Mouse (Mus musculus) adrenal gland, postnatal 10 days (tissue): ENCODE results near the gene Slc22a14. TPM values are rescaled to one million over a fixed set of nuclear protein-coding genes. Genes with fewer than 3 reads are reported as not detected.
"Not testable (repeated sequence)": the region's sequence is repeated elsewhere in the genome, so short reads cannot be mapped to it uniquely, and the experiment has no call there.

Experiments used
- DNase-seq: peaks from one replicate; pipeline ENCODE4 v3.0.0; 2021; ENCODE audit warnings: mixed read lengths
- total RNA-seq, 2 experiments: library from RNA; stranded (reverse); gene quantifications; 2 replicates each; pipeline ENCODE4 v1.2.3; 2021

Gene Slc22a14
- total RNA-seq, 2 experiments from 2014 or later: 0.42 TPM; not detected in 1

- DNase-seq: no peak
Observed at GRCm38 (mm10) chr9:119260825-119261224, 104.5 kb downstream of the Slc22a14 start.

- DNase-seq: no peak
Observed at GRCm38 (mm10) chr9:119258785-119259184, 106.6 kb downstream of the Slc22a14 start.

- no peak for DNase-seq
Observed at GRCm38 (mm10) chr9:119258128-119258527, 107.2 kb downstream of the Slc22a14 start.

GRCm38 (mm10) chr9:119256161-119256560, 109.2 kb downstream of the Slc22a14 start:
- DNase-seq: no peak

DNA sequence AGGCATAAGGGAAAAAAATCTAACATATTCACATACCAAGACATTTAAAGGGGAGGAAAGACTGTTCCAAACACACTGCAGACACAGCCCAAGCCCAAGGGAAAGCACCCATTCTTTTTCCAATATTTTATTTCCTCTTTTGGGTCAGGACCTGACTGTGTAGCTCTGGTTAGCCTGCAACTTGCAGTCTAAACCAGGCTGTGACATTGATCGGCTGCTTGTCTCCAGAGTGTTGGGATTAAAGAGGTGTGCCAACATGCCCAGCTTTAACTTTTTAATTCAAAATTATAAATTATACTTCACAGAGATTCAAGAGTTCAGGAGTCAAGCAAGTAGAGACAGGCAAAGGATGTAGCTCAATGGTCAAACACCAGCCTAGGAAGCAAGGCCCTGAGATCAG, 110.3 kb downstream of the Slc22a14 start:
- no peak for DNase-seq

DNA sequence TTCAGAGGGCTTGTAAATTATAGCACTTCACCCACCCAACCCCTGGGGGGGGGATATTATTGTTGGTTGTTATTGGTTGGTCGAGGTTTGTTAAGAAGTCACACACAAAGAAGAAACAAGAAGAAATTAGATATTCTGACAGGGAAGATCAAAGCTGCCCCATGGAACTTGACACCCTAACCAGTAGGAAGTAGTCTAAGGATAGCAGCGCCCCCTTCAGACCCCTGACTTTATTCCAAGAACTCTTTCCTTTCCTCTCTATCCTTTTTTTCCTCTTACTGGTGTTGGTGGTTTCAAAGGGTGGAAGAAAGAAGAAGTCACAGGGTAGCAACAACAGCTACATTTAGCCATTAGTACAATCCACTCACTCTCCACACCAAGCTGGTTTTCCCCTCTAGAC, 111.2 kb downstream of the Slc22a14 start:
- no peak for DNase-seq

DNA sequence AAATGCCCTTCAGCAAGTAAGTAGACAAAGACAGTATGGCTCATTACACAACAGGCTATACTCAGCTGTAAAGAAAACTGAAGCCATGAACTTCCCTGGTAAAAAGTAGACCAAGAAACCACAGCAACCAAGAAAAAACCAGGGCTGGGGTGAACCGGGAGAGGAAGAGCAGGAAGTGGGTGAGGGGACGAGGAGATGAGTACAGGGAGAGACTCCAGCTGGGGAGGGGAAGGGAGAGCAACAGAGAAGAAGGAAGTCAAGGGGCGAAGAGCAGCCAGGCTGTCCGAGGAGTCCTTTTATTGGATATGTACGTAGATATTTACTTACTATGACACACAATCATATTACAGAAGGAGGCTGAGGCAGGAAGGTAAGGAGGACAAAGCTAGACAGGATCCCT, 117.4 kb downstream of the Slc22a14 start:
- no peak for DNase-seq

GRCm38 (mm10) chr9:119246826-119247225, 118.5 kb downstream of the Slc22a14 start:
- peak; percentile 54 for DNase-seq

DNA sequence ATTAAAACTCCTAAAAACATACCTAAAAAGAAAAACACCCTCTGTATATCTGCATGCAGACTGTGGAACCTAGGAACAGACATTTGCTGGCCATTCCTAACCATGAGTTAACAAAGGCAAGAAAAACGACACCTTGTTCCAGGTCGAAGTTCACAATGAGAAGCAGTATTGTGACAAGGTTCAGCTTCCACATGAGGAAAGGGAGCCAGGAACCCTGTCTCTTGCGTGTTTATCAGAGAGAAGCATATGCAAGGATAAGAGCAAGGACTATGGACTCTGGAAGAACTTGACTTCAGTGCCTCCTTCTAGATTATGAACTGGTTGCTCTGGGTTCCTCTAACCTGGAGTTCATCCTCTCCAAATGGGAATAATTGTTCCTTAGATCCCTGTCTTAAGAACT, 121.4 kb downstream of the Slc22a14 start:
- DNase-seq: no peak

DNA sequence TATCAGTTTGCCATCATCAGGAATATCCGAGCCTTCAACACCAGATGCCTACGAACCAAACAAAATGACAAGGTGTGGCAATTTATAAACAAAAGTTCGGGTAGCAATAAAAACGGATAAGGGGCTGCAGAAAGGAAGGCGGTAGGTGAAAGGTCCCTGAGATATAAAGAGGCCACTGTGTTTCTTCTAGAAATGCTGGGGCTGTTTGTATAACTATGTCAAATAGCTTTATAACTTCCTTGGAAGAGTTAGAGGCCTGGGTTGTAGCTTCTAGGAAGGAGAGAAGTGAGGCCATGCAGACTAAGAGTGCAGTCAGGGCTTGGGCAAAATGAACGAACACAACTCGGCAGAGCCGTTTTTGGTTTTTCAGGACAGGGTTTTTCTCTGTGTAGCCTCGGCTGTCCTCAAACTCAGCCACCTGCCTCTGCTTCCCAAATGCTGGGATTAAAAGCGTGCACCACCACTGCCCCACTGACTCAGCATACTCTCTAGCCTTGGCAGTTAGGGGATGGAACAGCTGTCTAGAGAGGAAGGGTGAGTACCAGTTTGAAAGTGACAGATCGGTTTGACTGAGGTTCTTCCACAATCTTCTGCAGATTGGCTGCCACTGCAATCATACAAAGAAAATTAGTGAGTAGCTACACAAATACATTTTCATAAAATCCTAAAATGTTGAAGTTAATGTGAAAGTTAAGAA, 124.0 kb downstream of the Slc22a14 start:
- DNase-seq: no peak

GRCm38 (mm10) chr9:119240286-119240997, 124.9 kb downstream of the Slc22a14 start:
- no peak for DNase-seq

GRCm38 (mm10) chr9:119239274-119239673, 126.1 kb downstream of the Slc22a14 start:
- no peak for DNase-seq

DNA sequence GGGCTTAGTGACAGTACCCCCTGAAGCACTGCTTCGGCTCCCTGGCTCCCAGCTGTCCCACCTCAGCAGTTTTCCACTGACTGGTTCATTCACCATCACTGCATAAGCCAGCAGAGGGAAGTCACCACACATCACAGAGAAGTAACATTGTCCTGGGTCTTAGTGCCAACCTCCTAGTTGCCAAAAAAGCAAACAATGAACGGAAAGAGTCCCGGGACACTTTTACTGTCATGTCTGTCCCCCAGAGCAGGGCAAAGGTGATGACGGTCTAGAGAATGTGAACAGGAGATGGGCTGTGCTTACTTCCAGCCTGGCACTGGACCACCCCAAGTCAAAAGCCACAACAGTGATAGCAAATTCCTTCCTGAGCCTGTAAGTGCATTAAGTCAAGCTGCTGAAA, 126.6 kb downstream of the Slc22a14 start:
- DNase-seq: no peak

DNA sequence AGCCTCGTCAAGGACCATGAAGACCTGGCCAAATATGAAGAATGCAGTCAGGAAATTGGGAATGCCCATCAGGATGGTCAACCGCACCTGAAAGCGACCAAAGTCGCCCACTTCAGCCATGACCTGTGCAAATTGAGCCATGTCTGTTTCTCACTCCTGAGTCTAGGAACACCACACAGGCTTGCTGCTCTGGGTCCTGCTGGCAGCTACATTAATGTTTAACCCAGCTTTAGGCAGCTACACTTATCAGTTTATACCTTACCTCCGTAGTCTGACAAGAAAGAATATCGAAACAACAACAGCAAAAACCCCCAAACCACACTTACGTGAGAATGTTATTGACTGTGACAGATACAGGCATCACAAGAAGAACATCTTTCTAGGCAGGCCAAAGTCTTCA, 133.8 kb downstream of the Slc22a14 start:
- DNase-seq: no peak

DNA sequence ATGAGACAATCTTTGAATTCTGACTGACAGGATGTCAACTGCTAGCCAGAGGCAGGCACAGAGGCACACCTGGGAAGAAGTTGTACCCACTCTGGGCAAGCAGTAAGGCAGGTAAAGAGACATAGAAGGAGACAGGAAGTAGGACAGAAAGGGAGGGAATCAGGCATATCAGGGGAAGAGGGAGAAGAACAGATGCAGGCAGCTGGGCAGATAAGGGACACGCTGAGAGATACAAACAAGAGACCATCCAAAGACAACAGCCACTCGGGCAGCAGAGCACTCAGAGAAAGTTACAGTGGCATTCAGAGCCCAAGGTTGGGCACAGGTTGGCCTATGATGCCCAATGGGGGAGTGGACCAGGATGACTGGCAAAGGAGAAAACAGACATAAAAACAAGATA, 134.5 kb downstream of the Slc22a14 start:
- DNase-seq: no peak

DNA sequence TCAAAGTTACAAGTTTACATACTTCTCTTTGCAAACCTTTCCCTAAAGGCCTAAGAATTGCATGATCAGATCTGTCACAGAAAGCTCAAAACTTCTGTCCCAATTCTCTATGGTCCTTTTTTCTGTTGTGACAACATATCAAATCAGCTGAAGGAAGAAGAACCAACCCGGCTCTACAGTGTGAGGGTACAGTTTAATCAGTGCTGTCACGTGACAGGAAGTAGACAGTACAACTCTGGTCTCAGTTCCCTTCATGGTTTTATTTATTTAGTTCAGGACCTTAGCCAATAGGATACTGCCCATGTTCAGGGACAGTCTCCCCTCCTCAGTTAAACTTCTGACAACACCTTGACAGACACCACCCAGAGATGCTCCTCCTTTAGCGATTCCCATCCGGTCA, 145.1 kb downstream of the Slc22a14 start:
- DNase-seq: no peak

- DNase-seq: no peak
Observed at GRCm38 (mm10) chr9:119219667-119220066, 145.7 kb downstream of the Slc22a14 start.

DNA sequence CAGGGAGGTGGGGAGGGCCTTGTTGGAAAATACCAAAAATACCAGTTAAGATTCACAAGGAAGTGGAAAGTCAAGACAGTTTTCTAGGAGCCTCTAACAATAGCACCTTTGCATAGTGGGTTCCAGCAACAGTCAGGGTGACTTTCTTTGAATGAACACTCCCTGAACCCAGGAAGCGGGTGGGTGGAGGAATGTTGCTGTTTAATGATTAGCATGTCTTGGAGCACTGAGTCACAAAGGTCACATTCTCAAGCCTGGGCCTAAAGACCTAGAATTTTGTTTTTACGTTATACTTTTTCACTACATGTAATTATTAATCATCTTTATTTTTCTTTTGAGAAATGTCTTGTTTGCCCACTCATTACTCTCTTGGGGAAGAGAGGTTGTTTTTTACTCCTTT, 150.0 kb downstream of the Slc22a14 start:
- not testable (repeated sequence) for DNase-seq

- no peak for DNase-seq
Observed at GRCm38 (mm10) chr9:119214601-119215000, 150.8 kb downstream of the Slc22a14 start.

DNA sequence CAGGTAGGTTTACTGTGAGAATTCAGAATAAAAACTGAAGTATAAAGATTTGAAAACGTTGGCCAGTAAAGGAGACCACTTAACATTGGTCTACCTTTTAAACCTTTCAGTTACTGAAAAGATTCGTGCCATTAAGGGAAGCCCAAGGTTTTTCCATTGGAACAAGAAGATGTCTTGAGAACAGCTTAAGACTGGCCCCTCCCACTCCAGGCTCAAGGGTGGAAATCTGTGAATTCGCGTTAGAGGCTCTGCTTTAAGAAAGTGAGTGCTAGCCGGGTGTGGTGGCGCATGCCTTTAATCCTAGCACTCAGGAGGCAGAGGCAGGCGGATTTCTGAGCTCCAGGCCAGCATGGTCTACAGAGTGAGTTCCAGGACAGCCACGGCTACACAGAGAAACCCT, 152.4 kb downstream of the Slc22a14 start:
- no peak for DNase-seq

DNA sequence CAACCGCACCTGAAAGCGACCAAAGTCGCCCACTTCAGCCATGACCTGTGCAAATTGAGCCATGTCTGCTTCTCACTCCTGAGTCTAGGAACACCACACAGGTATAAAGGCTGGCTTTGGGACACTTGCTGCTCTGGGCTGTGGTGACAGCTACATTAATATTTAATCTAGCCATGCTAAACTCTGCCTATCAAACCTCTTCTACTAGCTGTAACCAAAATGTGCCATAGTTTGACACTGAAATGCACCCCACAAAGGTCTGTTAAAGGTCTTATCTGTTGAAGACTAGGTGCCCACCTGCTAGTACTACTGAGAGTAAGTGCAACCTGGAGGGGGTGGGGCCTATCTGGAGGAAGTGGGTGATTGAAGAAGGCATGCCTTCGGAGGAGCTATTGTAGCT, 156.4 kb downstream of the Slc22a14 start, which contains the start of gene Slc22a13:
TSS of gene Slc22a13 (minus strand) at position 101 of the 400 bp plus-strand sequence.
- DNase-seq: no peak

GRCm38 (mm10) chr9:119207113-119207512, 158.2 kb downstream of the Slc22a14 start:
- no peak for DNase-seq

DNA sequence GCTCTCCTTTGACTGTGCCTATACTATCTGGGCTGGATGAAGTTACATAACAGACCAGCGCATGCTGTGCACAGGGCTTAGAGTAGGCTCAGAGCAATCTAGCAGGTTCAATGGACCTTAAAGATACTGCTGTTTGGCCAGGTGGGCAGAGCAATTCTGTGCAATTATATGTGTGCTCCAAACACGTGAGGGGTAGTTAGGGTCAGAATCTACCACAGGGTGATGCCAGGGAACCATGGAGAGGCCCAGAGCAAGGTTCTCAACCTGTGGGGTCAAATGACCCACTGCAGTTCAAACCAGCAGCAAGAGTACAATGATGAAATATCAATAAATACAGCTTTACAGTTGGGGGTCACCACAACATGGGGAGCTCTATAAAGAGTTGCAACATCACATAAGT, 158.7 kb downstream of the Slc22a14 start:
- DNase-seq: no peak

GRCm38 (mm10) chr9:119205756-119206155, 159.6 kb downstream of the Slc22a14 start:
- DNase-seq: no peak
